Mouse (Mus musculus) olfactory bulb, adult 2 months (tissue): ENCODE data around the gene B3gnt2. TPM values are rescaled to one million over a fixed set of nuclear protein-coding genes. Genes with fewer than 3 reads are reported as not detected.

Experiments used
- H3K27ac ChIP-seq: fragments of 200-500 bp; 2 replicates; pipeline ENCODE4 v1.5.1; 2012; ENCODE audit warnings: low read depth, low read length; ENCODE audit not compliant: insufficient read depth
- H3K4me1 ChIP-seq: fragments of 200-500 bp; 2 replicates; pipeline ENCODE4 v1.6.1; 2012; ENCODE audit warnings: low read length; ENCODE audit not compliant: control insufficient read depth, insufficient read depth
- H3K4me3 ChIP-seq: fragments of 200-500 bp; 2 replicates; pipeline ENCODE4 v1.5.1; 2012; ENCODE audit warnings: mild to moderate bottlenecking, low read depth, low read length, moderate library complexity; ENCODE audit not compliant: insufficient read depth
- CTCF ChIP-seq: fragments of 200-500 bp; IDR thresholded peaks from 2 replicates; pipeline ENCODE4 v1.5.1; 2012; ENCODE audit warnings: low read depth, mild to moderate bottlenecking, low read length, moderate library complexity; ENCODE audit not compliant: insufficient read depth
- POLR2A ChIP-seq: fragments of 200-500 bp; IDR thresholded peaks from 2 replicates; pipeline ENCODE4 v1.6.1; 2012; ENCODE audit warnings: mild to moderate bottlenecking, low read depth, low read length, moderate library complexity; ENCODE audit not compliant: insufficient read depth
- WGBS: fragments of 180-500 bp; shearing (Covaris S2); methylation state at CpG from one replicate; pipeline ENCODE4 v1.1.7; 2018; 5-methylcytosine and 5-hydroxymethylcytosine counted together
- polyA plus RNA-seq: library from polyadenylated mRNA; stranded (reverse); fragments of >200 nt; gene quantifications from 2 replicates; pipeline ENCODE4 v1.2.4, GENCODE M21; 2012; ENCODE audit warnings: low replicate concordance; ENCODE audit not compliant: missing spikeins, insufficient read depth, insufficient read length

The B3gnt2 gene
- polyA plus RNA-seq, 1 experiment: not detected

- WGBS: 81% methylated on average over 4 of the region's 4 CpGs
- H3K4me3 ChIP-seq: no peak overlapping the region
- no peak overlapping the region for H3K27ac ChIP-seq
- peaks cover 11% of the 10 kb centered on the region for H3K4me1 ChIP-seq
- TF ChIP-seq CTCF (no peak), POLR2A (no peak)
Measured at GRCm38 (mm10) chr11:22827514-22828080, 33.2 kb downstream of the B3gnt2 start.

GRCm38 (mm10) chr11:22826665-22827064 lies 34.1 kb downstream of the B3gnt2 start:
- Histone ChIP-seq H3K27ac (no peak overlapping the region), H3K4me3 (no peak overlapping the region), H3K4me1 (peaks cover 11% of the 10 kb centered on the region)
- WGBS: 88% methylated on average over 6 of the region's 6 CpGs
- no peak for TF ChIP-seq CTCF
- no peak for TF ChIP-seq POLR2A

GRCm38 (mm10) chr11:22826051-22826450 lies 34.7 kb downstream of the B3gnt2 start:
- Histone ChIP-seq H3K4me1 (peaks cover 10% of the 10 kb centered on the region), H3K4me3 (no peak overlapping the region), H3K27ac (no peak overlapping the region)
- TF ChIP-seq POLR2A (no peak), CTCF (no peak)
- 95% methylated on average over 14 of the region's 14 CpGs for WGBS

- no peak overlapping the region for H3K27ac ChIP-seq
- WGBS: 100% methylated on average over 1 of the region's 1 CpGs
- TF ChIP-seq POLR2A (no peak), CTCF (no peak)
- no peak overlapping the region for H3K4me3 ChIP-seq
- H3K4me1 ChIP-seq: peaks cover 5% of the 10 kb centered on the region
Measured at GRCm38 (mm10) chr11:22825548-22825947, 35.2 kb downstream of the B3gnt2 start.

- 77% methylated on average over 9 of the region's 9 CpGs for WGBS
- Histone ChIP-seq H3K4me3 (no peak overlapping the region), H3K4me1 (no peaks in the 10 kb centered on the region), H3K27ac (no peak overlapping the region)
- no peak for TF ChIP-seq POLR2A
- TF ChIP-seq CTCF: no peak
Measured at GRCm38 (mm10) chr11:22824049-22824705, 36.6 kb downstream of the B3gnt2 start.

GRCm38 (mm10) chr11:22821243-22821642 lies 39.5 kb downstream of the B3gnt2 start:
- no peak overlapping the region for H3K4me3 ChIP-seq
- no peak overlapping the region for H3K27ac ChIP-seq
- no peak for TF ChIP-seq CTCF
- H3K4me1 ChIP-seq: no peaks in the 10 kb centered on the region
- 86% methylated on average over 3 of the region's 3 CpGs for WGBS

- Histone ChIP-seq H3K4me3 (no peak overlapping the region), H3K27ac (no peak overlapping the region), H3K4me1 (no peaks in the 10 kb centered on the region; the same call in 1 of the 2 replicates)
- WGBS: 85% methylated on average over 5 of the region's 5 CpGs
- TF ChIP-seq POLR2A (no peak), CTCF (no peak)
Measured at GRCm38 (mm10) chr11:22818371-22818770, 42.4 kb downstream of the B3gnt2 start.

- 79% methylated on average over 7 of the region's 7 CpGs for WGBS
- TF ChIP-seq POLR2A (no peak), CTCF (no peak)
Measured at GRCm38 (mm10) chr11:22815877-22816276, 44.9 kb downstream of the B3gnt2 start.

GRCm38 (mm10) chr11:22815143-22815542 lies 45.6 kb downstream of the B3gnt2 start:
- Histone ChIP-seq H3K4me3 (no peak overlapping the region), H3K27ac (no peak overlapping the region), H3K4me1 (no peaks in the 10 kb centered on the region; the same call in 1 of the 2 replicates)
- TF ChIP-seq POLR2A (no peak), CTCF (no peak)

More at GRCm38 (mm10) chr11:22815877-22816276, 44.9 kb downstream of the B3gnt2 start:
- Histone ChIP-seq H3K4me1 (no peaks in the 10 kb centered on the region; the same call in 1 of the 2 replicates), H3K4me3 (no peak overlapping the region), H3K27ac (no peak overlapping the region)
